Mouse (Mus musculus) myocyte (in vitro differentiated cells): ENCODE results near the gene Mfap5.
"Not testable (repeated sequence)": the region's sequence is repeated elsewhere in the genome, so short reads cannot be mapped to it uniquely, and the experiment has no call there.

Experiments used
- E2F4 ChIP-seq: IDR thresholded peaks from one replicate; pipeline ENCODE4 v1.6.1; 2011; ENCODE audit warnings: mild to moderate bottlenecking, control low read depth, moderate library complexity; ENCODE audit not compliant: insufficient read depth
- MAX ChIP-seq: IDR thresholded peaks from one replicate; pipeline ENCODE4 v1.6.1; 2011; ENCODE audit warnings: low read depth, mild to moderate bottlenecking, control low read depth
- POLR2A ChIP-seq: IDR thresholded peaks from one replicate; pipeline ENCODE4 v1.6.1; 2011; ENCODE audit warnings: low read depth, mild to moderate bottlenecking, control low read depth, moderate library complexity; ENCODE audit not compliant: insufficient read length
- REST ChIP-seq: IDR thresholded peaks from one replicate; pipeline ENCODE4 v1.6.1; 2011; ENCODE audit warnings: mild to moderate bottlenecking, control low read depth, moderate library complexity; ENCODE audit not compliant: insufficient read depth, insufficient read length
- TCF12 ChIP-seq: IDR thresholded peaks from one replicate; pipeline ENCODE4 v1.6.1; 2011; ENCODE audit warnings: mild to moderate bottlenecking, control low read depth; ENCODE audit not compliant: poor library complexity, insufficient read depth, severe bottlenecking
- USF1 ChIP-seq: IDR thresholded peaks from one replicate; pipeline ENCODE4 v1.6.1; 2011; ENCODE audit warnings: low read depth, mild to moderate bottlenecking, control low read depth, moderate library complexity

DNA sequence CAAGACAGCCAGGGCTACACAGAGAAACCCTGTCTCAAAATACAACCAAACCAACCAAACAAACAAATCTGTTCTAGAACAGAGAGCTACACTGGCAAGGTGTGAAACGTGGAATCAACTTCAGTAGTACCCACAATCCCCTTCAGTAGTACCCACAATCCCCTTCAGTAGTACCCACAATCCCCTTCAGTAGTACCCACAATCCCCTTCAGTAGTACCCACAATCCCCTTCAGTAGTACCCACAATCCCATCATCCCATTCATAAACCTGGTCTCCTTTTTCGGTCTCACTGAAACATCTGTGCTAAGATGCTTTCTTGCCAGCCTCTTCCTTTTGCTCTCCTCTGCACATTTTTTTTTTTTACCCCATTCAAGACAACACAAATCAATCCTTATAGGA lies 10.1 kb downstream of the Mfap5 start:
- not testable (repeated sequence) for TF ChIP-seq POLR2A, E2F4, TCF12, MAX, REST, USF1
